Mouse (Mus musculus) G1E (cell line): ENCODE data around the gene Mmp11. TPM values are rescaled to one million over a fixed set of nuclear protein-coding genes. Genes with fewer than 3 reads are reported as not detected.
A peak's percentile ranks its signal among the peaks of the same experiment; 100 is the strongest.

Experiments
- ATAC-seq: 2 replicates; pipeline ENCODE4 v1.8.0; 2016; ENCODE audit warnings: mild to moderate bottlenecking; ENCODE audit not compliant: insufficient number of reproducible peaks, poor library complexity, low FRiP score, severe bottlenecking; ENCODE audit errors: extremely low read depth
- DNase-seq: peaks from one replicate; pipeline ENCODE4 v3.0.0; 2012; ENCODE audit warnings: low spot score
- H3K27me3 ChIP-seq: 2 replicates; pipeline ENCODE4 v1.6.1; 2012; ENCODE audit warnings: mild to moderate bottlenecking, low read length, inconsistent platforms; ENCODE audit not compliant: insufficient read depth
- H3K36me3 ChIP-seq: replicated peaks from 2 replicates; pipeline ENCODE3; 2012; ENCODE audit warnings: mild to moderate bottlenecking, inconsistent platforms
- H3K4me1 ChIP-seq: 2 replicates; pipeline ENCODE4 v1.6.1; 2012; ENCODE audit warnings: low read depth, low read length, inconsistent platforms, mixed read lengths; ENCODE audit not compliant: insufficient read depth
- H3K4me3 ChIP-seq: 2 replicates; pipeline ENCODE4 v1.5.1; 2012; ENCODE audit warnings: low read depth, mild to moderate bottlenecking, inconsistent platforms, low read length, moderate library complexity, mixed read lengths
- H3K9me3 ChIP-seq: replicated peaks from 2 replicates; pipeline ENCODE4 v1.6.1; 2012; ENCODE audit warnings: inconsistent platforms
- CTCF ChIP-seq: IDR thresholded peaks from 2 replicates; pipeline ENCODE4 v1.5.1; 2012; ENCODE audit warnings: low read depth, low read length, inconsistent platforms, mixed read lengths
- GATA1 ChIP-seq: IDR thresholded peaks from 2 replicates; pipeline ENCODE4 v1.6.1; 2012; ENCODE audit warnings: borderline replicate concordance, low read length, inconsistent platforms, mixed read lengths
- GATA2 ChIP-seq: IDR thresholded peaks from 2 replicates; pipeline ENCODE4 v1.6.1; 2012; ENCODE audit warnings: low read depth, low read length, inconsistent platforms, borderline replicate concordance
- POLR2AphosphoS5 ChIP-seq: IDR thresholded peaks from 2 replicates; pipeline ENCODE4 v1.6.1; 2012; ENCODE audit warnings: low read depth, low read length, inconsistent platforms; ENCODE audit not compliant: insufficient replicate concordance
- TAL1 ChIP-seq: conservative IDR thresholded peaks from 2 replicates; pipeline ENCODE4 v1.6.1; 2012; ENCODE audit warnings: low read depth, low read length, inconsistent platforms, mixed read lengths
- polyA plus RNA-seq: library from polyadenylated mRNA; stranded (reverse); fragments of >175 nt; gene quantifications from 2 replicates; pipeline ENCODE4 v1.2.3, GENCODE M21; 2012
- total RNA-seq, 2 experiments: library from RNA; stranded (forward) in 1 of 2; stranded (reverse) in 1 of 2; fragments of 200-1000 nt in 1 of 2; fragments of >200 nt in 1 of 2; fragmentation: Nextera tagmentation in 1 of 2; gene quantifications; 2 replicates each; pipeline ENCODE4 v1.2.3; 2014 to 2017

Mmp11 gene
- total and polyA plus RNA-seq, 3 experiments = 0.11 TPM; not detected in 2

DNA sequence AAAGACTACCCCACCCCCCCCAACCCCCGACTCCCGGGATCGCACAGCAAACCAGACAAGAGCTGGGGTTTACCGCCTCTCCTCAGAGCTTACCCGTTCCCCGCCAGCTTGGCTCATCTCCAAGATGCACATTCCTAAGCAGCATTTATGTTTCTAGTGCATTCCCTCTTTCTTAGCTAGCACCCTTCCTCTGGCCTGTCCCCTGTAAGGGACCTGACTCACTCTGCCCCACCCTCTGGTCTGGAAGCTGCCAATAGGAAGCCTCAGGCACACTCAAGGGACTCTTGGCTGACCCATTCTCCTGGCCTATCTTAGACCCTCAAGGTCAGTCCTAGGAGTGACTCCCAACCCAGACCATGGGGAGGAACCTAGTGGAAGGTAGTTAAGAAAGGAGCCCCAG is 6.0 kb downstream of the Mmp11 start:
- H3K36me3 ChIP-seq = peaks cover 2% of the 10 kb centered on the region
- peaks cover 71% of the 10 kb centered on the region for H3K27me3 ChIP-seq
- no peak overlapping the region for H3K4me3 ChIP-seq
- no peak for DNase-seq
- peaks cover 23% of the 10 kb centered on the region for H3K4me1 ChIP-seq
- no peak for ATAC-seq
- H3K9me3 ChIP-seq = no peaks in the 10 kb centered on the region
- TF ChIP-seq POLR2AphosphoS5 = no peak
- no peak for TF ChIP-seq TAL1
- no peak for TF ChIP-seq GATA1
- no peak for TF ChIP-seq CTCF
- no peak for TF ChIP-seq GATA2

DNA sequence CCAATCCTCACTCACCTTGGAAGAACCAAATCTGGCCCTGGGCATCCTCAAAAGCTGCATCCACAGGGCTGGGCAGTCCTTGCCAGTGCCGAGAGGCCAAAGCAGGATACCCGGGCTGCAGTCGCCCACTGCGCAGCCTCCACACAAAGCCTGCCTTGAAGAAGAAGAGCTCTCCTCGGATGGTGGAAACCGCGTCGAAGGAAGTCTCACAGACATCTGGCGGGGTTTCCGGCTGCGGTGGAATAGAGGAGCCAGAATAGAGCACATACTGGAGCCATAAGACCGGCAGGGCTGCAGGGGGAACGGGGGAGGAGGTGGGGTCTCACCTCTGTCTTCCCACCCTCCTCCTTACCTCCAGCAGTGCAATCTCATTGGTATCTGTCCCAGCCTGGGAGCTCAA is 9.9 kb downstream of the Mmp11 start:
- Histone ChIP-seq H3K9me3 (no peaks in the 10 kb centered on the region), H3K27me3 (peaks cover 55% of the 10 kb centered on the region), H3K4me1 (peaks cover 22% of the 10 kb centered on the region), H3K4me3 (no peak overlapping the region), H3K36me3 (peaks cover 17% of the 10 kb centered on the region)
- DNase-seq (no peak), ATAC-seq (no peak)
- TF ChIP-seq CTCF = no peak
- TF ChIP-seq GATA2 = no peak
- no peak for TF ChIP-seq GATA1
- TF ChIP-seq TAL1 = no peak
- TF ChIP-seq POLR2AphosphoS5 = no peak

DNA sequence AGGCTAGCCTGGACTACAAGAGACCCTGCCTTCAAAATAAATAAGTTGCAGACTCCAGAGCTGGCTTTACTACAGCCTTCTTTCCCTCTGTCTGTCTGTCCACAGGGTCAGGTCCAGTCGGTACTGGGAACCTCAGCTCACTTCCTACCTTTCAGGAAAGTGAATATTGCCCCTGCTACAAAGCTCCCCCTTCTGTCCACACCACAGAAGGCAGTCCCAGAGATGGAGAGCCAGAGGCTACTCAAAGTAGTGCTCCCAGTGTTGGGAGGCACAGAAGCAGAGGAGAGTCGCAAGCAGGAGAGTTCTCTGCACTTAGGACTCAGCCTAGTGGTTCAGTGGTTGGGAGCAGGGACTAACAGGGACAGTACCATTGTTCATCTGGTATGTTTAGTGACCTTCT is 12.0 kb downstream of the Mmp11 start:
- peaks cover 27% of the 10 kb centered on the region for H3K4me1 ChIP-seq
- no peak overlapping the region for H3K4me3 ChIP-seq
- H3K27me3 ChIP-seq = peaks cover 34% of the 10 kb centered on the region
- ATAC-seq (0 out of 2 replicates have a peak, but pooled peaks have one; percentile 23), DNase-seq (no peak)
- TF ChIP-seq GATA2 = no peak
- no peak for TF ChIP-seq TAL1
- no peak for TF ChIP-seq POLR2AphosphoS5
- TF ChIP-seq CTCF = no peak
- TF ChIP-seq GATA1 = no peak
- H3K9me3 ChIP-seq = no peaks in the 10 kb centered on the region
- peaks cover 21% of the 10 kb centered on the region for H3K36me3 ChIP-seq

DNA sequence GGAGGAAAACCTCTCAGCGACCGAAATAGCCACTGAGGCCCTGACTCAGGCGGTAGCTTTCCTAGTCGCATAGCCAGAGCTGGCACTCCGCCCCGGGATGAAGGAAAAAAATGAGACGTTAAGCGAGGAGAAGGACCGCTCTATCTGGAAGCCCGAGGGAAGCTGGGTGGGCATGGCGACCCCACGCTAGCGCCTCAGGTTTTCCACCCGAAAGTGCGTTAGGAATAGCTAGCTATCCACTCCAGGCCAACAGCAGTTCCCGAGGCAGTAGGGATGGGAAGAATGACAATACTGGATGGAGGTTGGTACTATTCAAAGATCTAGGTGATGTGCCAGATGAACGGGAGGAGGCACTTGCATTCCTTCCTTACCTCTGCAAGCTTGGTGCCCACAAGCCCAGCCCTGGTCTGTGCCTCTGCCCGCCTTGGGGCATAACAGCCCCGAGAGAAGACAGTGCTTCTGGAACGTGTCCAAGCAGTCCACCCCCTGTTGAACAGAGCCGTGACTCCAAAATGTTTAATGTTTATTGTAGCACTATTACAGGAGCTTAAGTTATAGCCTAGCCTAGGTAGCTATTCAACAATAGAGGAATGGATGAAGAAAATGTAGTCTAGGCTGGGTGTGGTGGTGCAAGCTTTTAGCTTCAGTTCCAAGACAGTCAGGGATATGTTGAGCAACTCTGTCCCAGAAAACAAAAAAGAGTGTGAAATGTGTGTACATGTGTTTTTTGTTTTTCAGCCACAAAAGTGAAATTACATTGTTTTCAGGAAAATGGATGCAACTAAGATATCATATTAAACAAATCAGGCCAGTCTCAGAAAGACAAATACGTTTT is 14.4 kb downstream of the Mmp11 start:
- H3K4me1 ChIP-seq = peaks cover 34% of the 10 kb centered on the region
- DNase-seq (no peak), ATAC-seq (no peak)
- H3K27me3 ChIP-seq = peaks cover 12% of the 10 kb centered on the region
- H3K36me3 ChIP-seq = peaks cover 43% of the 10 kb centered on the region
- H3K4me3 ChIP-seq = peak overlapping the region; percentile 87
- no peak for TF ChIP-seq GATA2
- no peak for TF ChIP-seq POLR2AphosphoS5
- TF ChIP-seq GATA1 = no peak
- TF ChIP-seq CTCF = no peak
- no peak for TF ChIP-seq TAL1
- no peaks in the 10 kb centered on the region for H3K9me3 ChIP-seq

DNA sequence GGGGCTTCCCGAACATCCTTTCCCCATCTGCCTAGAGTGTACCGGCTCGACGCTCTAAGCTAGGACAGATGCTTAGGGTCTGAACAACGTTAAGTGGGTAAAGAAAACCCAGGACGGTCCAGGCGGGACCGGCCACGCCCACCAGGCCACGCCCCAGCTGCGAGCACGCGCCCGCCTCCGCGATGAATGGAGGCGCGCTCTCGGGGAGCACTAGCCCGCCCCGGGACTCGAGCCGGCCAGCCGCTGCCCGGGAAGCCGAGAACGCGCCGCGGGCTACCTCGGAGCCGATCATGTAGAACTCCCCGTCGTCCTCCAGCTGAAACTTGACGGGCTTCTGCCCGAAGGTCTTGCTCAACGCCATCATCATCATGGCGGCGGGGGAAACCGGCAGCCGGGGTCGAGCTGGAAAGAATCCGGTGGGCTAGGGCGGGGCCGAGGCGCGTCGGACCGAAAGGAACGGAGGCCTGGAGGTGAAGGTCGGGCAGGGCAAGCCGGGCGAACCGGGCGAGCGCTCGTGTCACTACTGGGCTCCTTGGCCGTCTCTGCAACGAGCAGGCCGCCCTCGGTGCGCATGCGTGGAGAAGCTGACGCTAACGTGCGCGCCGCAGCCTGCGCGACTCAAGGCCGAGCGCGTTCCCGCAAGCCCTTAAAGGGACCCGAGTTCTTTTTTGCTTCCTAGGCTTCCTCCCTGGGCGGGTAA is 15.1 kb downstream of the Mmp11 start, which contains the start of gene Smarcb1:
Smarcb1 (minus strand) TSS at position 592 of the 700 bp plus-strand sequence.
- Histone ChIP-seq H3K9me3 (no peaks in the 10 kb centered on the region), H3K4me1 (peaks cover 36% of the 10 kb centered on the region), H3K4me3 (peak within 1 kb of the TSS; percentile 87), H3K36me3 (peaks cover 50% of the 10 kb centered on the region), H3K27me3 (peaks cover 6% of the 10 kb centered on the region; the same call in 1 of the 2 replicates)
- peak; percentile 62 for ATAC-seq
- no peak for TF ChIP-seq GATA1
- no peak for TF ChIP-seq TAL1
- no peak for TF ChIP-seq GATA2
- TF ChIP-seq CTCF = no peak
- TF ChIP-seq POLR2AphosphoS5 = no peak
- DNase-seq = peak; percentile 85

DNA sequence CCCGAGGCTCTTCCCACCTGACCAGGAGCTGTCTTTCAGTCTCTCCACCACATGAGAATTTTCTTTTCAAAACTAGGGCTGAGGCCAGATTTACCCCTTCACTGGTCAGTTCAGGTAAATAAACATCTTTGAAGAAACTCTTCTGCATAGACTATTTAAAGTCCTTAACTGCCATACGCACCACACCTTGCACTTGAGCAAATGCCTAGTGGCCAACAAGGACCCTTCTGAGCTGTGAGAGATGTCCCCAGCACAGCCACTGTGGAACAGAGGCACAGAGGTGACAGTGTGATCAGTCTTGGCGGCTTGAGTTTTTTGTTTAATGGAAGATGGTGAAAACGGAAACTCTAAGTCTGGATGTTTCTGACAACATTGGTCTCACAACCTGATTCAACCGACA is 17.3 kb downstream of the Mmp11 start:
- Histone ChIP-seq H3K9me3 (no peaks in the 10 kb centered on the region), H3K27me3 (no peaks in the 10 kb centered on the region), H3K36me3 (peaks cover 62% of the 10 kb centered on the region), H3K4me1 (peaks cover 36% of the 10 kb centered on the region), H3K4me3 (no peak overlapping the region)
- TF ChIP-seq POLR2AphosphoS5 (no peak), GATA2 (no peak), GATA1 (no peak)
- DNase-seq = no peak
- ATAC-seq = no peak
